Mouse (Mus musculus): ENCODE data around the gene Zbtb18.
"Not testable (repeated sequence)": the region's sequence is repeated elsewhere in the genome, so short reads cannot be mapped to it uniquely, and the experiment has no call there.

Gene Zbtb18

GRCm38 (mm10) chr1:177447086-177447485 is 4.9 kb downstream of the Zbtb18 start:
- no peak for DNase-seq (ENCODE audit: low spot score in 2 of 2)

- peak in 1 of 2 experiments; percentile 45 for DNase-seq (ENCODE audit: low spot score in 2 of 2)
These were observed 5.5 kb downstream of the Zbtb18 start for GRCm38 (mm10) chr1:177447541-177448111.

- DNase-seq (ENCODE audit: low spot score in 2 of 2): peak in 1 of 2 experiments; percentile 20
These were observed 6.0 kb downstream of the Zbtb18 start for GRCm38 (mm10) chr1:177448121-177448561.

GRCm38 (mm10) chr1:177448921-177449320 is 6.8 kb downstream of the Zbtb18 start:
- no peak for DNase-seq (ENCODE audit: low spot score in 2 of 2)

GRCm38 (mm10) chr1:177449857-177450256 is 7.7 kb downstream of the Zbtb18 start:
- DNase-seq (ENCODE audit: low spot score in 2 of 2): not testable (repeated sequence)

GRCm38 (mm10) chr1:177451041-177451440 is 8.9 kb downstream of the Zbtb18 start:
- DNase-seq (ENCODE audit: low spot score in 2 of 2): no peak

GRCm38 (mm10) chr1:177451991-177452431 is 9.9 kb downstream of the Zbtb18 start:
- no peak for DNase-seq (ENCODE audit: low spot score in 2 of 2)

GRCm38 (mm10) chr1:177452987-177453386 is 10.8 kb downstream of the Zbtb18 start:
- DNase-seq (ENCODE audit: low spot score in 2 of 2): no peak

GRCm38 (mm10) chr1:177453806-177454205 is 11.7 kb downstream of the Zbtb18 start:
- DNase-seq (ENCODE audit: low spot score in 2 of 2): no peak

- no peak for DNase-seq (ENCODE audit: low spot score in 2 of 2)
These were observed 12.3 kb downstream of the Zbtb18 start for GRCm38 (mm10) chr1:177454492-177454891.

GRCm38 (mm10) chr1:177455466-177455865 is 13.3 kb downstream of the Zbtb18 start:
- no peak for DNase-seq (ENCODE audit: low spot score in 2 of 2)

GRCm38 (mm10) chr1:177456208-177456607 is 14.1 kb downstream of the Zbtb18 start:
- no peak for DNase-seq (ENCODE audit: low spot score in 2 of 2)

GRCm38 (mm10) chr1:177456772-177457171 is 14.6 kb downstream of the Zbtb18 start:
- DNase-seq (ENCODE audit: low spot score in 2 of 2): no peak

GRCm38 (mm10) chr1:177457981-177458380 is 15.8 kb downstream of the Zbtb18 start:
- DNase-seq (ENCODE audit: low spot score in 2 of 2): no peak

- peak in 1 of 2 experiments; percentile 46 for DNase-seq (ENCODE audit: low spot score in 2 of 2)
These were observed 16.6 kb downstream of the Zbtb18 start for GRCm38 (mm10) chr1:177458456-177459389.

GRCm38 (mm10) chr1:177459536-177459935 is 17.4 kb downstream of the Zbtb18 start:
- no peak for DNase-seq (ENCODE audit: low spot score in 2 of 2)

- no peak for DNase-seq (ENCODE audit: low spot score in 2 of 2)
These were observed 25.0 kb downstream of the Zbtb18 start for GRCm38 (mm10) chr1:177467150-177467549.

GRCm38 (mm10) chr1:177468436-177468835 is 26.3 kb downstream of the Zbtb18 start:
- DNase-seq (ENCODE audit: low spot score in 2 of 2): no peak

- DNase-seq (ENCODE audit: low spot score in 2 of 2): no peak
These were observed 27.9 kb downstream of the Zbtb18 start for GRCm38 (mm10) chr1:177470091-177470490.

- DNase-seq (ENCODE audit: low spot score in 2 of 2): no peak
These were observed 28.8 kb downstream of the Zbtb18 start for GRCm38 (mm10) chr1:177470951-177471350.

- DNase-seq (ENCODE audit: low spot score in 2 of 2): no peak
These were observed 33.5 kb downstream of the Zbtb18 start for GRCm38 (mm10) chr1:177475542-177476197.

- no peak for DNase-seq (ENCODE audit: low spot score in 2 of 2)
These were observed 36.4 kb downstream of the Zbtb18 start for GRCm38 (mm10) chr1:177478578-177478977.

All from cerebellum, postnatal 4 days (tissue).